Mouse (Mus musculus) liver, embryonic 12.5 days (tissue): ENCODE measurements around the gene Apoe. TPM values are rescaled to one million over a fixed set of nuclear protein-coding genes. Genes with fewer than 3 reads are reported as not detected.
"Not testable (repeated sequence)": the region's sequence is repeated elsewhere in the genome, so short reads cannot be mapped to it uniquely, and the experiment has no call there.

ENCODE experiments used
- ATAC-seq: fragments of 200-750 bp; cut with Nextera tagmentation; 2 replicates; pipeline ENCODE4 v1.8.0; 2017; ENCODE audit warnings: moderate number of reproducible peaks, mild to moderate bottlenecking, moderate library complexity
- H3K27ac ChIP-seq: fragments of 300-500 bp; sonication (generic); 2 replicates; pipeline ENCODE4 v1.5.1; 2016; ENCODE audit warnings: mild to moderate bottlenecking
- H3K27me3 ChIP-seq: fragments of 300-500 bp; sonication (generic); replicated peaks from 2 replicates; pipeline ENCODE4 v1.6.1; 2016; ENCODE audit warnings: mild to moderate bottlenecking, moderate library complexity
- H3K36me3 ChIP-seq: fragments of 300-500 bp; sonication (generic); 2 replicates; pipeline ENCODE4 v1.6.1; 2016; ENCODE audit warnings: mild to moderate bottlenecking, moderate library complexity
- H3K4me1 ChIP-seq: fragments of 300-500 bp; sonication (generic); 2 replicates; pipeline ENCODE4 v1.6.1; 2016
- H3K4me2 ChIP-seq: fragments of 300-500 bp; sonication (generic); 2 replicates; pipeline ENCODE4 v1.6.1; 2016; ENCODE audit warnings: mild to moderate bottlenecking, moderate library complexity
- H3K4me3 ChIP-seq: fragments of 300-500 bp; sonication (generic); 2 replicates; pipeline ENCODE4 v1.5.1; 2016; ENCODE audit warnings: mild to moderate bottlenecking, moderate library complexity
- H3K9ac ChIP-seq: fragments of 300-500 bp; sonication (generic); 2 replicates; pipeline ENCODE4 v1.6.1; 2016; ENCODE audit warnings: mild to moderate bottlenecking, moderate library complexity
- H3K9me3 ChIP-seq: fragments of 300-500 bp; sonication (generic); replicated peaks from 2 replicates; pipeline ENCODE4 v1.6.1; 2016; ENCODE audit warnings: mild to moderate bottlenecking, moderate library complexity
- WGBS: fragments of 180-500 bp; shearing (Covaris S2); methylation state at CpG from one replicate; pipeline ENCODE4 v1.1.7; 2016; ENCODE audit not compliant: insufficient replicate concordance; 5-methylcytosine and 5-hydroxymethylcytosine counted together
- polyA plus RNA-seq: library from polyadenylated mRNA; unstranded; fragments of >200 nt; fragmentation: Nextera tagmentation; extraction: Ambion mirVana; gene quantifications from 2 replicates; pipeline ENCODE4 v1.2.1, GENCODE M21; 2016

Apoe gene
- polyA plus RNA-seq, 1 experiment from 2014 or later, result 1,289 TPM

DNA sequence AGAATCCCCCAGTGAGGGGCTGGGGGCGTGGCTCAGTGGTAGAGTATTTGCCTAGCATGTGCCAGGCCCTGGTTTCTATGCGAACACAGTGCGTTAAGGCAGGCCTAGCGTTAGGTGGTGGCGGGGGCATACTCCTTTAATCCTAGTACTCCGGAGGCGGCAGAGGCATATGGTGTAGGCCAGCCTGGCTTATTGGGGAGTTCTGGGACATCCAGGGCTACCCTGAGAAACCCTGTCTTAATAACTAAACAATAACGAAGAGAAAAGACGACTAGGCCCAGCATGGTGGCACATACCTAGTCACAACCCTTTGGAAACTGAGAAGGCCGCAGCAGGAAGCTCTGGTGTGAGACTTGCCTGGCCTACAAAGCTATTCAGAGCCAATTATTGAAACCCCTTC lies 10.9 kb downstream of the Apoe start:
- Histone ChIP-seq H3K9ac (no peak overlapping the region), H3K36me3 (no peaks in the 10 kb centered on the region), H3K9me3 (no peaks in the 10 kb centered on the region), H3K4me2 (no peak overlapping the region), H3K27me3 (no peaks in the 10 kb centered on the region), H3K4me3 (no peak overlapping the region), H3K27ac (no peak overlapping the region), H3K4me1 (peaks cover 48% of the 10 kb centered on the region)
- 86% methylated on average over 10 of the region's 10 CpGs for WGBS
- no peak for ATAC-seq

DNA sequence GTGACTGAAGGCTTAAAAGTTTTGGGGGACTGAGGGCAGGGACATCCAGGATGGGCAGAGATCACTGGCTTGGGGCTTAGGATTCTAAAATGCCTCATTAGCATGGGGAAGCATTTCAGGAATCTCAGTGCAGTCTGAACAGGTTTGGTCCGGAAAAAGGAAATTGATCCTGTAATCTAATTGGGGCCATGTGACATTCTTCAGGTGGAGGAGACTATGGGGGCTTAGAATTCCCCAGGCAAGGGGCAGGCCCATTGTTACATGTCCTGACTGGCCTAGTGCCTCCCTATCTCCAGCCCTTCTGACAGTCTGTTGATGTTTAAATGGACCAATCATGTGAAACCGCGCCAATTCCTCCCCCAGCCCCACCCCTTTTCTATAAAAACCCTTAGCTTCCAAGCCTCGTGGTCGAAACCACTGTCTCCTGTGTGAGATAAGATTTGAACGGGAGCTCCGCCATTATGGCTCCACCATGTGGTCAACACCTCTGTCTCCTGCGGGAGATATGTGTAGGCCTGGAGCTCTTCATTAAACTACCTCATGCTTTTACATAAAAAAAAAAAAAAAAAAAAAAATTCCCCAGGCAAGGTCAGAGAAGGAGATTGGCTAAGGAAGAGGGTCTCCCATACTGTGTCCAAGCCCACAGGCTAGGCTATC lies 11.9 kb downstream of the Apoe start:
- not testable (repeated sequence) for H3K4me2 ChIP-seq, H3K36me3 ChIP-seq, H3K9ac ChIP-seq, H3K4me3 ChIP-seq, H3K9me3 ChIP-seq, H3K27me3 ChIP-seq
- peak overlapping the region; percentile 22 for H3K27ac ChIP-seq
- peak; percentile 34; the same call in 1 of the 2 replicates for ATAC-seq
- H3K4me1 ChIP-seq, result peaks cover 46% of the 10 kb centered on the region
- WGBS, result 28% methylated on average over 8 of the region's 8 CpGs

DNA sequence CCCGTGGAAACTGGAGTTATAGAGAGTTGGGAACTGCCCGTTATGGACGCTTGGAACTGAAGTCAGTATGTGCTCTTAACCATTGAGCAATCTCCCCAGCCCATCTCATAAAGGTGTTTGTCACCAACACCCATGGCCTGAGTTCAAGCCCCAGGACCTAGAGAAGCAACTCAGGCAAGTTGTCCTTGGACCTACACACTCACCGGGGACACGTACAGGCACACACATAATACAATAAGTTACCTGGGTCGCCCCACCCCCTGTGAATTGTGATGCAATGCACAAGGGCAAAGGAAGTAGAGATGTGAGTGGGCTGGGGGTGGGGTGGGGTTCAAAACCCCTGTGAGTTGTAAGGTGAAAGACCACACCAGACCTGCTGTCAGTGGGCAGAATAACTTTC lies 12.5 kb downstream of the Apoe start:
- H3K4me2 ChIP-seq, result no peak overlapping the region
- H3K9me3 ChIP-seq, result no peaks in the 10 kb centered on the region
- no peak overlapping the region for H3K9ac ChIP-seq
- H3K4me1 ChIP-seq, result peaks cover 46% of the 10 kb centered on the region
- 76% methylated on average over 6 of the region's 6 CpGs for WGBS
- peak overlapping the region; percentile 16 for H3K27ac ChIP-seq
- H3K27me3 ChIP-seq, result no peaks in the 10 kb centered on the region
- no peaks in the 10 kb centered on the region for H3K36me3 ChIP-seq
- H3K4me3 ChIP-seq, result no peak overlapping the region
- peak; percentile 40 for ATAC-seq

DNA sequence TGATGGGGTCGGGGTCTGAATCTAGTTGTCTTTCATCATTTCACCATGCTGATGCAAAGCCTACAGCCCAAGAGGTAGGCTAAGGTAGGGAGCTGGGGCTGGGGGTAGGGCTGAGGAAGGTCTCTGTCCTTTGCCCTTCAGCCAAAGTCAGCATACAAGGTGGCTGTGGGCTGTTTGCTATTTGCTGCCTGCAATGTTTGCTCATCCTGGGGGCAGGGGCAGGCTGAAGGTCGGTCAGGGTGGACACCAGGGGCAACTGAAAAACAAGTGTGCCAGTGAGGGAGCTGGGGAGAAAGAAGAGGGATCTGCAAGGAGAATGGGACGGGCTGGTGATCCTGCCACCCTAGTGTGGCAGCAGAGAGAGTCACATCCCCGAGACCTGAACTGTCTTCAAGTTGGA lies 13.6 kb downstream of the Apoe start:
- Histone ChIP-seq H3K4me1 (peaks cover 50% of the 10 kb centered on the region), H3K4me2 (no peak overlapping the region), H3K9ac (no peak overlapping the region), H3K36me3 (no peaks in the 10 kb centered on the region), H3K4me3 (no peak overlapping the region), H3K27ac (peak overlapping the region; percentile 16; the same call in 1 of the 2 replicates), H3K27me3 (no peaks in the 10 kb centered on the region), H3K9me3 (no peaks in the 10 kb centered on the region)
- 51% methylated on average over 4 of the region's 4 CpGs for WGBS
- ATAC-seq, result peak; percentile 62

DNA sequence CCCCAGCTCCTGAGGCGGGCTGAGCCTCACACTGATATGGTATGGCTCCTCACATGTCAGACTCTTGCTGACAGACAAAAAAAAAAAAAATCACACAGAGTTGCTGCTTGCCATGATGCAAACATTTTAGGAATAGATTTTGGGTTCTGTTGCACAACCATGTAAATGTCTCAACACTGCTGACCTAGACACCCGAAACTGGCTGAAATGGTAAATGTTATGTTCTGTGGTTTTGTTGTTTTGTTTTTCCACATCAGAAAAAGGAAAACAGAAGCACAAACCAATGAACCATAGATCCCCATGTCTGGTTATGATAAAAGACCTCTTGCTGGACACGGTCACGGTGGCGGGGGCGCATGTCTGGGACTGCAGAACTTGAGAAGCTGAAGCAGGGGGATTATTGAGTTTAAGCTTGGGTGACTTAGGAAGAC lies 15.2 kb downstream of the Apoe start:
- H3K9ac ChIP-seq, result no peak overlapping the region
- H3K9me3 ChIP-seq, result no peaks in the 10 kb centered on the region
- no peaks in the 10 kb centered on the region for H3K27me3 ChIP-seq
- peaks cover 45% of the 10 kb centered on the region for H3K4me1 ChIP-seq
- no peak overlapping the region for H3K27ac ChIP-seq
- H3K36me3 ChIP-seq, result no peaks in the 10 kb centered on the region
- 67% methylated on average over 6 of the region's 6 CpGs for WGBS
- H3K4me2 ChIP-seq, result no peak overlapping the region
- ATAC-seq, result no peak
- H3K4me3 ChIP-seq, result no peak overlapping the region

DNA sequence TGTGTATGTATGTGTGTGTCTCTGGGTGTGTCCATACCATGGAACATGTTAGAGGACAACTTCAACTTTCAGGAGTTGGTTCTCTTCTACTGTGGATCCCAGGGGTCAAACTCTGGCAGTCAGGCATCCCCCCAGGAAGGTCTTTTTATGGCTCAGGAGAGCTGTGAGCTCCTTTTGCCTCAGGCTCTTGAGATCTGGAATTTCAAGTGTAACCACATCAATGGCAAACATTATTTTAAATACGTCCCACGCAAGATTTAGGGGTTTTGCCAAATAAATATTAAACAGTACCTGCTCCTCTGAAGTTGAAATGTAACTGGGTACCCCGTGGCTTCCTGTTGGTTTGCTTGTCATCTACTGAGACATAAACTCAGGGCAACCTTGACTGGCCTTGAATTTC lies 16.0 kb downstream of the Apoe start:
- Histone ChIP-seq H3K27me3 (no peaks in the 10 kb centered on the region), H3K4me1 (peaks cover 45% of the 10 kb centered on the region), H3K36me3 (no peaks in the 10 kb centered on the region), H3K4me3 (no peak overlapping the region), H3K9me3 (no peaks in the 10 kb centered on the region), H3K27ac (no peak overlapping the region), H3K9ac (no peak overlapping the region), H3K4me2 (no peak overlapping the region)
- ATAC-seq, result no peak
- 71% methylated on average over 3 of the region's 3 CpGs for WGBS

DNA sequence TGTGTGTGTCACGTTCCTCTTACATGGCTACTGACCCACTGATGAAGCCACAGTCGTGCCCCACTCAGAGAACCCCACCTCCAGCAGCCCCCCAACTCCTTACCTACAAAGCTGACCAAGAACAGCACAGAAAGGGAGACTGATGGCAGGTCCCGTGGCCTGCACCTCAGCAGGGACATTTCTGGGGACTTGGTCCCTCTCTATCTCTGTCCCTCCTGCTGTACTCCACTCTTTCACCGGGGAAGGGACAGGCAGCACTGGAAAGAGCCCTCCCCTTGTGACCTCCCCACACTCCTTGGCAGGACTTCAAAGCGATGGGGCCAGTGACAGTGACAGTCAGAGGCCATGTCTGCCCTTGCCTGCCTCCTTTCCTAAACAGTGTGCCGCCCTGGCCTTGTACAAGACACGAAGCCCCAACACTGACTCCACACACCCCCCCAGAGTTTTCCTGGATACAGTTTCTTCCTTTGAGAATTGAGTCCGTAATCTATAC lies 17.7 kb downstream of the Apoe start, which contains the start of the genes Gm44805 and Apoc4:
Gene Gm44805, minus strand, starts transcription at position 222 of the 493 bp plus-strand sequence.
Gene Apoc4, minus strand, starts transcription at position 278 of the 493 bp plus-strand sequence.
- Histone ChIP-seq H3K27ac (peak within 1 kb of the TSS; percentile 61), H3K4me2 (no peak within 1 kb of the TSS), H3K36me3 (no peaks in the 10 kb centered on the region), H3K9ac (no peak within 1 kb of the TSS), H3K4me3 (no peak within 1 kb of the TSS), H3K27me3 (no peaks in the 10 kb centered on the region), H3K9me3 (no peaks in the 10 kb centered on the region), H3K4me1 (peaks cover 41% of the 10 kb centered on the region)
- WGBS, result 53% methylated on average over 8 of the region's 8 CpGs
- no peak for ATAC-seq

DNA sequence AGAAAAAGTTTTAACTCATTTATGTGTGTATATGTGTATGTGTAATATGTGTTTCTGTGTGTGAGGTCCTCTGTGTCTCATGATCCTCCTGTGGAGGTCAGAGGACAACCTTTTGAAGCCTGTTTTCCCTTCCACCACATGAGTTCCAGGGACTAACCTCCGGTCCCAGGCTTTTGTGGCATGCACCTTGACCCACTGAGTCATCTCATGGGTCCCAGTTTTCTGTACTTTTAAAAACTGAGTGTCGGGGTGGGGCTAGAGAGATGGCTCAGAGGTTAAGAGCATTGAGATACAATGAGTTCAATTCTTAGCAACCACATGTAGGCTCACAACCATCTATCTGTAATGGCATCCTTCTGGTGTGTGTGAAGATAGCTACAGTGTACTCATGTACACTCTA lies 18.3 kb downstream of the Apoe start:
- Histone ChIP-seq H3K4me2 (no peak overlapping the region), H3K27me3 (no peaks in the 10 kb centered on the region), H3K4me1 (peaks cover 41% of the 10 kb centered on the region), H3K36me3 (no peaks in the 10 kb centered on the region), H3K9ac (no peak overlapping the region), H3K27ac (peak overlapping the region; percentile 61), H3K4me3 (no peak overlapping the region), H3K9me3 (no peaks in the 10 kb centered on the region)
- WGBS, result 63% methylated on average over 2 of the region's 2 CpGs
- no peak; the same call in 1 of the 2 replicates for ATAC-seq

DNA sequence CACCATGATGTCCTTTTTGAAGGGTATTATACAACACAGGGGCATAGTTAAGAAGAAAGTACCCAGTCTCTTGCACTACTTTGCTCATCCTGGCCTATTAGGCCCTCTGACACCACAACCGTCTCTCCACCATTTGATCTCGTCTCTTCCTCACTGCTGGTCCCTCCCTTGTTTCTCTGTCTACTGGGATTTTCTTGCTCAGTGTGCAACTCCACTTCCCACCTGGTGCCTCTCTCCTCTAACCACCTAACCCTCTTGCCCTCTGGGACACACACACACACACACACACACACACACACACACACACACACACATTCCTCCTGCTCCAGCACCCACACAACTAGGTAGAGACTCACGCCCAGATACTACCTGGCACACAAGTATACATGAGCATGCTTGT lies 20.1 kb downstream of the Apoe start:
- peaks cover 38% of the 10 kb centered on the region for H3K4me1 ChIP-seq
- H3K36me3 ChIP-seq, result no peaks in the 10 kb centered on the region
- no peak overlapping the region for H3K4me2 ChIP-seq
- H3K9me3 ChIP-seq, result no peaks in the 10 kb centered on the region
- H3K27ac ChIP-seq, result no peak overlapping the region
- no peak overlapping the region for H3K4me3 ChIP-seq
- H3K27me3 ChIP-seq, result no peaks in the 10 kb centered on the region
- 85% methylated on average over 3 of the region's 3 CpGs for WGBS
- H3K9ac ChIP-seq, result no peak overlapping the region
- no peak for ATAC-seq

DNA sequence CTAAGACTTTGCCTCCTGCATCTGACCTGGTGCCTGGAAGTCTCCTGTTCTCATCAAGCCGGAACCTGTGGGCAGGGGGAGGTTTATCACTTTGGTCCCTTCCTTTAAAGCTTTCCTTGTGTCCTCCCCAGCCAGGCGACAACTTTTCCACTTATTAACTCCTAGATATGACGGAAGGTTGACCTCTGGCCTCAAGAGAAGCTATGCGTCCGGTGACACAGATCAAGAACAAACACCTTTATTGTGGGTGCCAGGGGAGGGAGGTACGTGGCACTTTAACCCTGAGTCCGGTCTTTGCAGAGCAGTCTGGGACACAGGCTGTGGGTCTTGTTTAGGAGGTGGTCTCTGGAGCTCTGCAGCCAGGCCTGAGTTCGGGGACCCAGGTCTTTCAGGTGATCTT lies 21.1 kb downstream of the Apoe start, which contains the start of gene Apoc2:
Gene Apoc2, minus strand, starts transcription at position 70 of the 400 bp plus-strand sequence.
- Histone ChIP-seq H3K4me3 (no peak within 1 kb of the TSS), H3K4me1 (peaks cover 30% of the 10 kb centered on the region), H3K9me3 (no peaks in the 10 kb centered on the region), H3K27ac (0 out of 2 replicates have a peak within 1 kb of the TSS, but pooled peaks have one; percentile 4), H3K4me2 (no peak within 1 kb of the TSS), H3K36me3 (no peaks in the 10 kb centered on the region), H3K27me3 (no peaks in the 10 kb centered on the region), H3K9ac (no peak within 1 kb of the TSS)
- no peak for ATAC-seq
- WGBS, result 65% methylated on average over 8 of the region's 8 CpGs

DNA sequence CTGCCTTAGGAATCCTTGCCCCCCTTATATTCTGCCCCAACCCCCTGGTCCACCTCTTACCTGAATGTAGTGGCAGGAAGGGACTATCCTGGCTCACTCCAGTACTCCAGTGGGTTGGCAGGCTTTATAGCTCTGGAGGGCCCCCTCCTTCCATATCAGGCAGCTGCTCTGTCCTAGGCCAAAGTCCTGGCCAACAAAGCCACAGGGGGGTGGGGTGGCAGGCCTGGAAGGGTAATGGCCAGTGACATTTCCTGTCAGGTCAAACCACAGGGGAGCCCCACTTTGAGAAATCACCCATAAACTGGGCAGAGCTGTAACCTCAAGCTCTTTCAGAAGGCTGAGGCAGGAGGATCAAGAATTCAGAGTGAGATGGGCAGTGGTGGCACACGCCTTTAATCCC lies 22.3 kb downstream of the Apoe start:
- no peaks in the 10 kb centered on the region for H3K27me3 ChIP-seq
- peaks cover 20% of the 10 kb centered on the region for H3K4me1 ChIP-seq
- 0 out of 2 replicates have a peak overlapping the region, but pooled peaks have one; percentile 24 for H3K4me2 ChIP-seq
- peak; percentile 50 for ATAC-seq
- WGBS, result 60% methylated on average over 1 of the region's 1 CpGs
- H3K4me3 ChIP-seq, result peak overlapping the region; percentile 30; the same call in 1 of the 2 replicates
- H3K27ac ChIP-seq, result no peak overlapping the region
- no peaks in the 10 kb centered on the region for H3K9me3 ChIP-seq
- no peaks in the 10 kb centered on the region for H3K36me3 ChIP-seq
- no peak overlapping the region; the same call in 1 of the 2 replicates for H3K9ac ChIP-seq

DNA sequence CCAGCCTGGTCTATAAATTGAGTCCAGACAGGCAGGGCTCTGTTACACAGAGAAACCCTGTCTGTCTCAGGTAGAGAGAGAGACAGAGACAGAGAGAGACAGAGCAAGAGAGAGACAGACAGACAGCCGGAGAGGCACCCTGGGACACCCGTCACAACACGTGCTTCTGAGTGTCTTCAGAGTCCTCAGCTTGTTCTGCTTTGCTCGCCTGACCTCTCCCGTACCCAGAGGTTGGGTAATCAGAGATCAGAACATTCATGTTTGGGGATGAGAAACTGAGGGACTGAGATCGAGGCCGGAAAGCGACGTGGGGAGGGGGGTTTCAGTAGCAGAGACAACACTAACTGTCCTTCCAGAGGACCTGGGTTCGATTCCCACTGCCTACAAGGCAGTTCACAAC lies 23.2 kb downstream of the Apoe start:
- no peaks in the 10 kb centered on the region for H3K9me3 ChIP-seq
- peak overlapping the region; percentile 5; the same call in 1 of the 2 replicates for H3K9ac ChIP-seq
- H3K4me1 ChIP-seq, result peaks cover 11% of the 10 kb centered on the region; the same call in 1 of the 2 replicates
- peak overlapping the region; percentile 24; the same call in 1 of the 2 replicates for H3K4me2 ChIP-seq
- peak overlapping the region; percentile 30 for H3K4me3 ChIP-seq
- no peak for ATAC-seq
- no peaks in the 10 kb centered on the region for H3K27me3 ChIP-seq
- peak overlapping the region; percentile 16; the same call in 1 of the 2 replicates for H3K27ac ChIP-seq
- WGBS, result 71% methylated on average over 10 of the region's 10 CpGs
- no peaks in the 10 kb centered on the region for H3K36me3 ChIP-seq
